Mouse (Mus musculus): ENCODE results near the gene Vmn1r13. TPM values are rescaled to one million over a fixed set of nuclear protein-coding genes. Genes with fewer than 3 reads are reported as not detected.
"Not testable (repeated sequence)": the region's sequence is repeated elsewhere in the genome, so short reads cannot be mapped to it uniquely, and the experiment has no call there.

Gene Vmn1r13
- not detected for total RNA-seq (2021)

- DNase-seq (ENCODE audit: low spot score in 2 of 2); intact Hi-C loops (cut with DNase I): not testable (repeated sequence)
Measured at GRCm38 (mm10) chr6:57202990-57203389, at the start of gene Vmn1r13. Vmn1r13 (plus strand) TSS chr6:57203290.

GRCm38 (mm10) chr6:57156619-57157018, 46.5 kb upstream of the Vmn1r13 start, which contains the start of gene Vmn1r12:
Vmn1r12 (plus strand) TSS chr6:57156919.
- intact Hi-C loops (cut with DNase I): no loop called here

GRCm38 (mm10) chr6:57190016-57190415, 13.1 kb upstream of the Vmn1r13 start:
- DNase-seq (ENCODE audit: low spot score in 2 of 2); intact Hi-C loops (cut with DNase I): not testable (repeated sequence)

More at GRCm38 (mm10) chr6:57156619-57157018, 46.5 kb upstream of the Vmn1r13 start, which contains the start of gene Vmn1r12:
- DNase-seq (ENCODE audit: low spot score in 2 of 2): no peak

GRCm38 (mm10) chr6:57231386-57231785, 28.3 kb downstream of the Vmn1r13 start, which contains the start of gene Vmn1r14:
Vmn1r14 (plus strand) TSS chr6:57231686.
- intact Hi-C loops (cut with DNase I): no loop called here
- DNase-seq (ENCODE audit: low spot score in 2 of 2): no peak

GRCm38 (mm10) chr6:57257652-57258051, 54.6 kb downstream of the Vmn1r13 start, which contains the start of gene Vmn1r15:
Vmn1r15 (plus strand) TSS chr6:57257952.
- no peak for DNase-seq (ENCODE audit: low spot score in 2 of 2)
- intact Hi-C loops (cut with DNase I): no loop called here

- no peak for DNase-seq (ENCODE audit: low spot score in 2 of 2)
- intact Hi-C loops (cut with DNase I): no loop called here
Measured at GRCm38 (mm10) chr6:57260990-57261389, 57.9 kb downstream of the Vmn1r13 start.

Other genes with a start within 250 kb of the Vmn1r13 start
- not detected for gene Vmn1r5, start 233.0 kb upstream of the Vmn1r13 start, total RNA-seq (2021)
- gene Vmn1r6, start 206.0 kb upstream of the Vmn1r13 start, total RNA-seq (2021): not detected
- gene Vmn1r7, start 178.0 kb upstream of the Vmn1r13 start, total RNA-seq (2021): not detected
- not detected for gene Vmn1r8, start 171.0 kb upstream of the Vmn1r13 start, total RNA-seq (2021)
- not detected for gene Vmn1r9, start 136.5 kb upstream of the Vmn1r13 start, total RNA-seq (2021)
- gene Vmn1r10, start 93.8 kb upstream of the Vmn1r13 start, total RNA-seq (2021): not detected
- gene Vmn1r11, start 69.8 kb upstream of the Vmn1r13 start, total RNA-seq (2021): not detected
- not detected for gene Vmn1r12, start 46.4 kb upstream of the Vmn1r13 start, total RNA-seq (2021)
- gene Vmn1r14, start 28.4 kb downstream of the Vmn1r13 start, total RNA-seq (2021): not detected
- gene Vmn1r15, start 54.7 kb downstream of the Vmn1r13 start, total RNA-seq (2021): not detected
- not detected for gene Vmn1r16, start 126.2 kb downstream of the Vmn1r13 start, total RNA-seq (2021)
- gene Vmn1r17, start 160.4 kb downstream of the Vmn1r13 start, total RNA-seq (2021): not detected
- under 1 TPM; 0.02 to 0.07 TPM for gene Vmn1r18, start 192.5 kb downstream of the Vmn1r13 start, total RNA-seq (2021)
- not detected for gene Vmn1r19, start 200.5 kb downstream of the Vmn1r13 start, total RNA-seq (2021)
- not detected for gene Vmn1r20, start 225.6 kb downstream of the Vmn1r13 start, total RNA-seq (2021)

Data from left cerebral cortex, postnatal 36 days (tissue).